Mouse (Mus musculus) embryonic facial prominence, embryonic 14.5 days (tissue): Measurements from ENCODE around the gene Lamc1. TPM values are rescaled to one million over a fixed set of nuclear protein-coding genes. Genes with fewer than 3 reads are reported as not detected.
A peak's percentile ranks its signal among the peaks of the same experiment; 100 is the strongest.
"Not testable (repeated sequence)": the region's sequence is repeated elsewhere in the genome, so short reads cannot be mapped to it uniquely, and the experiment has no call there.

Source experiments
- ATAC-seq: fragments of 200-750 bp; cut with Nextera tagmentation; 2 replicates; pipeline ENCODE4 v1.8.0; 2017; ENCODE audit warnings: low read depth, moderate number of reproducible peaks, moderate TSS enrichment
- DNase-seq: peaks from one replicate; pipeline ENCODE4 v3.0.0-alpha.2; 2015; ENCODE audit warnings: low spot score
- H3K27ac ChIP-seq: fragments of 300-500 bp; sonication (generic); replicated peaks from 2 replicates; pipeline ENCODE4 v1.5.1; 2014; ENCODE audit warnings: low read depth, mild to moderate bottlenecking, low read length, moderate library complexity
- H3K27me3 ChIP-seq: fragments of 300-500 bp; sonication (generic); replicated peaks from 2 replicates; pipeline ENCODE4 v1.6.1; 2014; ENCODE audit warnings: low read length; ENCODE audit not compliant: control insufficient read depth, insufficient read depth
- H3K36me3 ChIP-seq: fragments of 300-500 bp; sonication (generic); 2 replicates; pipeline ENCODE4 v1.6.1; 2014; ENCODE audit warnings: low read length, mixed read lengths; ENCODE audit not compliant: control insufficient read depth, insufficient read depth
- H3K4me1 ChIP-seq: fragments of 300-500 bp; sonication (generic); 2 replicates; pipeline ENCODE4 v1.6.1; 2014; ENCODE audit warnings: antibody characterized with exemption, low read length; ENCODE audit not compliant: control insufficient read depth, insufficient read depth
- H3K4me2 ChIP-seq: fragments of 300-500 bp; sonication (generic); 2 replicates; pipeline ENCODE4 v1.6.1; 2014; ENCODE audit warnings: low read depth, mild to moderate bottlenecking, low read length, moderate library complexity, mixed read lengths
- H3K4me3 ChIP-seq: fragments of 300-500 bp; sonication (generic); 2 replicates; pipeline ENCODE4 v1.5.1; 2014; ENCODE audit warnings: low read depth, mild to moderate bottlenecking, low read length
- H3K9ac ChIP-seq: fragments of 300-500 bp; sonication (generic); 2 replicates; pipeline ENCODE4 v1.6.1; 2014; ENCODE audit warnings: low read depth, mild to moderate bottlenecking, low read length, moderate library complexity, mixed read lengths
- H3K9me3 ChIP-seq: fragments of 300-500 bp; sonication (generic); 2 replicates; pipeline ENCODE4 v1.6.1; 2016; ENCODE audit warnings: low read length; ENCODE audit not compliant: control insufficient read depth
- WGBS: fragments of 180-500 bp; shearing (Covaris S2); extraction: QIAGEN DNeasy Blood & Tissue Kit; methylation state at CpG from one replicate; pipeline ENCODE4 v1.1.7; 2014; 5-methylcytosine and 5-hydroxymethylcytosine counted together
- polyA plus RNA-seq: library from polyadenylated mRNA; unstranded; fragments of >200 nt; fragmentation: Nextera tagmentation; extraction: Ambion mirVana; gene quantifications from 2 replicates; pipeline ENCODE4 v1.2.1, GENCODE M21; 2014

The Lamc1 gene
- polyA plus RNA-seq, 1 experiment from 2014 or later: 98.5 TPM

GRCm38 (mm10) chr1:153345699-153346291 is 13.2 kb upstream of the Lamc1 start:
- Histone ChIP-seq H3K4me3 (no peak overlapping the region), H3K27ac (no peak overlapping the region), H3K9ac (no peak overlapping the region), H3K9me3 (no peaks in the 10 kb centered on the region), H3K4me1 (no peaks in the 10 kb centered on the region), H3K27me3 (no peaks in the 10 kb centered on the region), H3K4me2 (no peak overlapping the region; the same call in 1 of the 2 replicates), H3K36me3 (no peaks in the 10 kb centered on the region)
- ATAC-seq (no peak), DNase-seq (no peak)
- WGBS: 70% methylated on average over 16 of the region's 16 CpGs

GRCm38 (mm10) chr1:153345002-153345401 is 12.4 kb upstream of the Lamc1 start:
- Histone ChIP-seq H3K27me3 (no peaks in the 10 kb centered on the region), H3K4me2 (no peak overlapping the region), H3K9me3 (no peaks in the 10 kb centered on the region), H3K36me3 (no peaks in the 10 kb centered on the region), H3K4me1 (no peaks in the 10 kb centered on the region), H3K27ac (no peak overlapping the region), H3K4me3 (no peak overlapping the region), H3K9ac (no peak overlapping the region)
- WGBS: 77% methylated on average over 2 of the region's 2 CpGs
- ATAC-seq (no peak), DNase-seq (no peak)

GRCm38 (mm10) chr1:153335451-153335850 is 2.9 kb upstream of the Lamc1 start:
- H3K36me3 ChIP-seq, ATAC-seq, H3K9me3 ChIP-seq, H3K4me1 ChIP-seq, H3K4me3 ChIP-seq, DNase-seq, H3K4me2 ChIP-seq, H3K27me3 ChIP-seq, H3K27ac ChIP-seq, H3K9ac ChIP-seq: not testable (repeated sequence)
- 92% methylated on average over 10 of the region's 10 CpGs for WGBS

- H3K4me1 ChIP-seq: peaks cover 14% of the 10 kb centered on the region
- peak; percentile 48 for ATAC-seq
- H3K36me3 ChIP-seq: no peaks in the 10 kb centered on the region
- H3K27ac ChIP-seq: peak overlapping the region; percentile 88
- WGBS: 5% methylated on average over 19 of the region's 22 CpGs
- no peaks in the 10 kb centered on the region for H3K9me3 ChIP-seq
- peak overlapping the region; percentile 88 for H3K9ac ChIP-seq
- no peaks in the 10 kb centered on the region for H3K27me3 ChIP-seq
- H3K4me3 ChIP-seq: peak overlapping the region; percentile 92
- no peak for DNase-seq
- peak overlapping the region; percentile 94 for H3K4me2 ChIP-seq
Measured at GRCm38 (mm10) chr1:153333296-153334121, 923 bp upstream of the Lamc1 start.

GRCm38 (mm10) chr1:153331796-153332443 is 666 bp downstream of the Lamc1 start:
- no peaks in the 10 kb centered on the region for H3K36me3 ChIP-seq
- peak; percentile 47 for ATAC-seq
- H3K4me3 ChIP-seq: peak overlapping the region; percentile 92
- no peaks in the 10 kb centered on the region for H3K27me3 ChIP-seq
- peak; percentile 68 for DNase-seq
- H3K9ac ChIP-seq: peak overlapping the region; percentile 88
- H3K4me1 ChIP-seq: peaks cover 14% of the 10 kb centered on the region
- WGBS: under 1% methylated on average over 33 of the region's 42 CpGs
- no peaks in the 10 kb centered on the region for H3K9me3 ChIP-seq
- H3K27ac ChIP-seq: peak overlapping the region; percentile 88
- peak overlapping the region; percentile 94 for H3K4me2 ChIP-seq

- peaks cover 14% of the 10 kb centered on the region for H3K4me1 ChIP-seq
- ATAC-seq (no peak), DNase-seq (no peak)
- peaks cover 4% of the 10 kb centered on the region; the same call in 1 of the 2 replicates for H3K36me3 ChIP-seq
- peak overlapping the region; percentile 88 for H3K9ac ChIP-seq
- 0% methylated on average over 4 of the region's 4 CpGs for WGBS
- no peaks in the 10 kb centered on the region for H3K9me3 ChIP-seq
- H3K27ac ChIP-seq: no peak overlapping the region
- no peaks in the 10 kb centered on the region for H3K27me3 ChIP-seq
- H3K4me2 ChIP-seq: peak overlapping the region; percentile 94
- peak overlapping the region; percentile 92 for H3K4me3 ChIP-seq
Measured at GRCm38 (mm10) chr1:153331206-153331605, 1.4 kb downstream of the Lamc1 start.

GRCm38 (mm10) chr1:153329306-153329705 is 3.3 kb downstream of the Lamc1 start:
- Histone ChIP-seq H3K4me1 (peaks cover 14% of the 10 kb centered on the region), H3K4me2 (peak overlapping the region; percentile 94; the same call in 1 of the 2 replicates), H3K4me3 (no peak overlapping the region), H3K27me3 (no peaks in the 10 kb centered on the region), H3K36me3 (peaks cover 12% of the 10 kb centered on the region), H3K9ac (no peak overlapping the region), H3K9me3 (no peaks in the 10 kb centered on the region), H3K27ac (no peak overlapping the region)
- 89% methylated on average over 6 of the region's 6 CpGs for WGBS
- DNase-seq (no peak), ATAC-seq (no peak)

GRCm38 (mm10) chr1:153327063-153327462 is 5.5 kb downstream of the Lamc1 start:
- DNase-seq: no peak
- Histone ChIP-seq H3K9me3 (no peaks in the 10 kb centered on the region), H3K9ac (no peak overlapping the region), H3K27me3 (no peaks in the 10 kb centered on the region), H3K27ac (no peak overlapping the region), H3K36me3 (peaks cover 16% of the 10 kb centered on the region), H3K4me1 (peaks cover 11% of the 10 kb centered on the region), H3K4me2 (no peak overlapping the region), H3K4me3 (no peak overlapping the region)
- no peak for ATAC-seq
- WGBS: 88% methylated on average over 4 of the region's 4 CpGs
